Mouse (Mus musculus) CD8-positive naive resting alpha-beta T cell, adult 2 months (primary cell): Measurements from ENCODE around the gene Zfp987.

Experiments used
- DNase-seq, 2 experiments: peaks; one replicate each; pipeline ENCODE4 v3.0.0; 2022; ENCODE audit warnings: low read depth in 2 of 2, low spot score in 2 of 2

Gene Zfp987

GRCm38 (mm10) chr4:146173378-146174226, 76.5 kb downstream of the Zfp987 start:
- peak; percentile 15 to 18 for DNase-seq
